Mouse (Mus musculus): ENCODE results near the gene Bco2.

DNA sequence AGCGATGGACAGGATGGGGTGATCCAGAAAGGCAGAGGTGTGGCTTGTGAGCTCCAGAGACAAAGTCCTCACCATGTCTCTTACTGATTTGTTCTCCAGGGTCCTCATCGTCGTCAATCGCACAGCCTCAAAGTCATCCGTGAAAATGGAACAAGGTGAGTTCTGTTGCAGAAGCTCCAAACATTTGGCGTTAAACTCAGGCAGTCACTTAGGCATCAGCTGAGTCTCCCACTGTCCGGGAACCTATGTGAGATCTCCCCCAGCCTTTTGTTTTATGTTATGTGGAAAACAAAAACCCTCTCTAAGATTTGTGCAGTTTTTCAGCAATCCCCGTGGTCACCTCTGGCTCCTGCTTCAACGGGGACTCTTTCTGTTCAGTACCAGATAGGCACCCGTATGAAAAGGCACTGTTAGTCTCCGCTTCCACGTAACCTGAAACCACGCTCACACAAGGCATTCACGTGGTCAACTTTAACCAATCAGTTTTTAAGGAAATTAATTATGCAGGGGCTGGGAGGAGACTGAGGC, 53.9 kb downstream of the Bco2 start:
- no peak for TF ChIP-seq CTCF (conservative IDR thresholded peaks at IDR 0.05; ENCODE audit: low read length)
- TF ChIP-seq NANOG (IDR thresholded peaks at IDR 0.05; ENCODE audit: borderline replicate concordance, low read length) = no peak

Data from E14TG2a.4 (cell line).